Mouse (Mus musculus) olfactory bulb, adult 2 months (tissue): ENCODE measurements at regions not wholly inside any gene's neighbourhood (a gene's known extent, or its start where the extent isn't known, plus 50 kb on each side); places are given as distances from the start of the nearest gene placed in this dataset.

Source experiments
- CTCF ChIP-seq: fragments of 200-500 bp; IDR thresholded peaks from 2 replicates; pipeline ENCODE4 v1.5.1; 2012; ENCODE audit warnings: low read depth, mild to moderate bottlenecking, low read length, moderate library complexity; ENCODE audit not compliant: insufficient read depth
- POLR2A ChIP-seq: fragments of 200-500 bp; IDR thresholded peaks from 2 replicates; pipeline ENCODE4 v1.6.1; 2012; ENCODE audit warnings: mild to moderate bottlenecking, low read depth, low read length, moderate library complexity; ENCODE audit not compliant: insufficient read depth

DNA sequence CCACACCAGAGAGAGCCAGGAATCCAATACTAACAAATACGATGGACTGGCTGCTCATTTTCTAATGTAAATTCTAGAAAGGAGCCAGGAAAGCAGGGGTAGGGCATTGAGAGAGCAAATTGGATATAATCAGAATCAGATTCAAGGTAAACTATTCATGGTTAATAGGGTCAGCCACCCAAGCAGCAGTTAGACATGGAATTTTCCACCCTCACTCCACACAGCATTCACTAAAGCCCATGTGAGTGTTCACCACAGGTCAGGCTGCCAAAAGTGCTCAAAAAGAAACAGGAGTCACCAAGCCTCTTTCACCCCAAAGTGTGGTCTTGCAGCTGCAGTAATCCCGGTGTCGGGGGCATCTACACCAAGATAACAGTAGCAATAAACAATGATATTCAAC is 596.9 kb downstream of the Tox3 start:
- no peak for TF ChIP-seq CTCF
- TF ChIP-seq POLR2A: no peak
